Mouse (Mus musculus): ENCODE results near the gene Ran. TPM values are rescaled to one million over a fixed set of nuclear protein-coding genes. Genes with fewer than 3 reads are reported as not detected.

The Ran gene
- total RNA-seq (2023): 96.1 TPM

DNA sequence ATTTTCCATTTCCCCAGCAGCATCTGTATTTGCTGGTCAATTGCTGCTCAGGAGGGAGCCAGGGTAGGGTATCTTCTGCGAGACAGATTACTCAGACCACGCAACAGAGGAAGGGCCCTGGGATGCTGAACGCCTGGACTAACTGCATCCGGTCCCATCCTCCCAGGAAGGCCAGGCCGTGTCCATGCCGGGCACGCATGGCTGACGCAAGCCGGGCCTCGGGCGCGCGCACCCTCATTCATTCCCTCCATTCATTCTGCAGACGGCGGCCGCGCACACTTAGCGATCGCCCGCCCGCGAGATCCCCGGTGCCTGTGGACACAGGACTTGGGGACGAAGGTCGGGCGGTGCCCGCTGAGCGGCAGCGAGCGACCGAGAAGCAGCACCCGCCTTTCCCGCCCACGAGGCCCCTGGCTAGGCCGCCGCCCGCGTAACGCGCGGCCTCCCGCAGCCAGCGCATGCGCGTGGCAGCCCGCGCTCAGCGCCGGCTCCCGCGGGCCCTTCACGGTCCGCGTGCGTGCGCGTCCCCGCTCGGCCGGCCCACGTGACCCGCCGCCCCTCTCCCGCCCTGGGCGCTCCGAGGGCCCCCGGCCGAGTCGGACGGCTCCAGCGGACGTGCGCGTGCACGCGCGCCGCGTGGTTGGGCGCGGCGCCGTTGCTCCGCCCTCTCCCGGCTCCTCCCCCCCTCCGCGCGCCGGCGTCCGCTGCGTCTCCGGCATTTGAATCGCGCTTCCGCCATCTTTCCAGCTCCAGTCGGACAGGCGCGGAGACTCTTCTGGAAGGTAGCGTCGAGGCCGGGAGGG lies at the start of gene Ran:
Ran (plus strand) TSS at position 573 of the 803 bp plus-strand sequence.

GRCm38 (mm10) chr5:129008412-129008826 lies 11.4 kb upstream of the Ran start, which contains the start of gene Stx2:
TSS of gene Stx2 (minus strand) at chr5:129008574.

Other genes starting within 250 kb of the Ran start
- gene Rimbp2, start 66.6 kb upstream of the Ran start, total RNA-seq (2023): not detected
- 40.1 TPM for gene Stx2, start 11.5 kb upstream of the Ran start, total RNA-seq (2023)
- 0.31 TPM for gene Adgrd1, start 76.7 kb downstream of the Ran start, total RNA-seq (2023)

Data from CD8-positive naive resting alpha-beta T cell, adult 57 days (primary cell).